ENCODE assay signal across 8 mouse cellular contexts in genomic region chr6:34876835-34877156, GRCm38 (mm10). TPM values are rescaled to one million over a fixed set of nuclear protein-coding genes. Genes with fewer than 3 reads are reported as not detected.
DNase-seq lines count a peak whose midpoint lies in the region; ATAC-seq and TF ChIP-seq lines count a peak whose summit lies in the region.

No protein-coding gene starts in this region.

- no peak for TF ChIP-seq CTCF in embryonic fibroblast, embryonic 13.5 days (IDR thresholded peaks at IDR 0.05; ENCODE audit: borderline replicate concordance, insufficient read depth, low read length)

- no peaks in the 10 kb centered on the region for H3K27me3 ChIP-seq in lung, embryonic 16.5 days (ENCODE audit: control insufficient read depth, insufficient read depth, low read depth, low read length)
- H3K27me3 ChIP-seq in limb, embryonic 13.5 days, result no peaks in the 10 kb centered on the region
- no peaks in the 10 kb centered on the region for H3K27me3 ChIP-seq in neural tube, embryonic 15.5 days (replicated peaks)

- peak overlapping the region; percentile 82 for H3K4me3 ChIP-seq in lung, embryonic 16.5 days (ENCODE audit: low read length)
- H3K4me3 ChIP-seq in embryonic fibroblast, embryonic 13.5 days (ENCODE audit: insufficient read depth, low read length), result peak overlapping the region; percentile 73
- H3K4me3 ChIP-seq in limb, embryonic 13.5 days, result peak overlapping the region; percentile 78
- peak overlapping the region; percentile 72 for H3K4me3 ChIP-seq in neural tube, embryonic 15.5 days (replicated peaks)

- peak overlapping the region; percentile 95 for H3K27ac ChIP-seq in lung, embryonic 16.5 days (ENCODE audit: low read length)
- no peak overlapping the region for H3K27ac ChIP-seq in embryonic fibroblast, embryonic 13.5 days (ENCODE audit: insufficient read depth, low read length)
- no peak overlapping the region for H3K27ac ChIP-seq in limb, embryonic 13.5 days
- H3K27ac ChIP-seq in neural tube, embryonic 15.5 days (replicated peaks), result peak overlapping the region; percentile 93

- 13% methylated on average over 2 of the region's 2 CpGs for WGBS in lung, embryonic 16.5 days
- 21% methylated on average over 2 of the region's 2 CpGs for WGBS in limb, embryonic 13.5 days
- whole genome bisulfite sequencing in neural tube, embryonic 15.5 days, result 40% methylated on average over 2 of the region's 2 CpGs

- H3K36me3 ChIP-seq in lung, embryonic 16.5 days (ENCODE audit: control insufficient read depth, insufficient read depth, low read length), result peaks cover 11% of the 10 kb centered on the region; the same call in 1 of the 2 replicates
- H3K36me3 ChIP-seq in limb, embryonic 13.5 days, result peaks cover 59% of the 10 kb centered on the region
- H3K36me3 ChIP-seq in neural tube, embryonic 15.5 days, result 0 out of 2 replicates have a peak, but pooled peaks cover 8% of the 10 kb centered on the region

- no peaks in the 10 kb centered on the region for H3K9me3 ChIP-seq in lung, embryonic 16.5 days (ENCODE audit: control insufficient read depth, low read length)
- no peaks in the 10 kb centered on the region for H3K9me3 ChIP-seq in limb, embryonic 13.5 days
- no peaks in the 10 kb centered on the region for H3K9me3 ChIP-seq in neural tube, embryonic 15.5 days (replicated peaks)

- H3K4me1 ChIP-seq in lung, embryonic 16.5 days (replicated peaks; ENCODE audit: control insufficient read depth, insufficient read depth, low read length), result peaks cover 31% of the 10 kb centered on the region
- peaks cover 2% of the 10 kb centered on the region; the same call in 1 of the 2 replicates for H3K4me1 ChIP-seq in embryonic fibroblast, embryonic 13.5 days (ENCODE audit: control insufficient read depth, insufficient read depth, low read length)
- H3K4me1 ChIP-seq in limb, embryonic 13.5 days, result peaks cover 27% of the 10 kb centered on the region
- H3K4me1 ChIP-seq in neural tube, embryonic 15.5 days, result peaks cover 22% of the 10 kb centered on the region

- H3K9ac ChIP-seq in lung, embryonic 16.5 days (ENCODE audit: low read length), result peak overlapping the region; percentile 90
- H3K9ac ChIP-seq in limb, embryonic 13.5 days, result peak overlapping the region; percentile 86
- peak overlapping the region; percentile 81; the same call in 1 of the 2 replicates for H3K9ac ChIP-seq in neural tube, embryonic 15.5 days (replicated peaks)

- H3K4me2 ChIP-seq in lung, embryonic 16.5 days (ENCODE audit: low read depth, low read length), result peak overlapping the region; percentile 83
- peak overlapping the region; percentile 78 for H3K4me2 ChIP-seq in limb, embryonic 13.5 days (replicated peaks)
- peak overlapping the region; percentile 68 for H3K4me2 ChIP-seq in neural tube, embryonic 15.5 days

- peak; percentile 51; the same call in 1 of the 2 replicates for TF ChIP-seq POLR2A in embryonic fibroblast, embryonic 13.5 days (IDR thresholded peaks at IDR 0.05; ENCODE audit: low read depth, low read length)

- no peak for DNase-seq in lung, postnatal 14 days
- no peak for DNase-seq in layer of hippocampus, postnatal 36 days
- no peak for DNase-seq in urinary bladder, postnatal 36 days (ENCODE audit: low spot score in 2 of 2)

- 0 out of 2 replicates have a peak, but pooled peaks have one; percentile 13 for ATAC-seq in lung, embryonic 16.5 days (ENCODE audit: low read depth)
- no peak for ATAC-seq in limb, embryonic 13.5 days (ENCODE audit: low FRiP score, low read depth)
- ATAC-seq in neural tube, embryonic 15.5 days (ENCODE audit: low FRiP score), result no peak
- ATAC-seq in CD4-positive, CD25-positive, alpha-beta regulatory T cell, adult 4 months, result no peak

RNA-seq across cellular contexts. Expression of gene Cyren, which starts 1.1 kb away (rescaled TPM):
- polyA plus RNA-seq in lung, embryonic 16.5 days (2015; fragmentation: Nextera tagmentation; extraction: Ambion mirVana), result 21.6 and 22.8 TPM in 2 replicates
- polyA plus RNA-seq in embryonic fibroblast, embryonic 13.5 days (2011; ENCODE audit: insufficient read length, low read depth, missing spikeins), result 6.0 and 10.0 TPM in 2 replicates
- polyA plus RNA-seq in limb, embryonic 13.5 days (2015; fragmentation: Nextera tagmentation; extraction: Ambion mirVana), result 18.0 and 18.8 TPM in 2 replicates
- 8.8 and 10.6 TPM in 2 replicates for polyA plus RNA-seq in neural tube, embryonic 15.5 days (2015; fragmentation: Nextera tagmentation; extraction: Ambion mirVana)
- total RNA-seq in layer of hippocampus, postnatal 36 days (2021), result 1 to 10 TPM; 5.9 to 7.5 TPM
- 1 to 10 TPM; 5.0 to 5.9 TPM for polyA plus RNA-seq in CD4-positive, CD25-positive, alpha-beta regulatory T cell, adult 4 months (2017; shearing (Covaris generic))

RNA-seq across cellular contexts. Expression of gene Tmem140, which starts 13.8 kb away (rescaled TPM):
- 4.7 and 7.0 TPM in 2 replicates for polyA plus RNA-seq in lung, embryonic 16.5 days (2015; fragmentation: Nextera tagmentation; extraction: Ambion mirVana)
- 3.8 and 7.3 TPM in 2 replicates for polyA plus RNA-seq in embryonic fibroblast, embryonic 13.5 days (2011; ENCODE audit: insufficient read length, low read depth, missing spikeins)
- 2.5 and 2.7 TPM in 2 replicates for polyA plus RNA-seq in limb, embryonic 13.5 days (2015; fragmentation: Nextera tagmentation; extraction: Ambion mirVana)
- 1.1 and 2.6 TPM in 2 replicates for polyA plus RNA-seq in neural tube, embryonic 15.5 days (2015; fragmentation: Nextera tagmentation; extraction: Ambion mirVana)
- total RNA-seq in layer of hippocampus, postnatal 36 days (2021), result 1 to 10 TPM; 1.8 to 2.4 TPM
- 10 to 100 TPM; 21.8 to 22.6 TPM for polyA plus RNA-seq in CD4-positive, CD25-positive, alpha-beta regulatory T cell, adult 4 months (2017; shearing (Covaris generic))

RNA-seq across cellular contexts. Expression of gene Wdr91, which starts 33.9 kb away (rescaled TPM):
- polyA plus RNA-seq in lung, embryonic 16.5 days (2015; fragmentation: Nextera tagmentation; extraction: Ambion mirVana), result 19.0 and 22.5 TPM in 2 replicates
- 8.8 and 12.1 TPM in 2 replicates for polyA plus RNA-seq in embryonic fibroblast, embryonic 13.5 days (2011; ENCODE audit: insufficient read length, low read depth, missing spikeins)
- polyA plus RNA-seq in limb, embryonic 13.5 days (2015; fragmentation: Nextera tagmentation; extraction: Ambion mirVana), result 11.3 and 11.5 TPM in 2 replicates
- polyA plus RNA-seq in neural tube, embryonic 15.5 days (2015; fragmentation: Nextera tagmentation; extraction: Ambion mirVana), result 13.4 and 15.1 TPM in 2 replicates
- 10 to 100 TPM; 35.1 to 36.5 TPM for total RNA-seq in layer of hippocampus, postnatal 36 days (2021)
- 10 to 100 TPM; 20.0 to 30.1 TPM for polyA plus RNA-seq in CD4-positive, CD25-positive, alpha-beta regulatory T cell, adult 4 months (2017; shearing (Covaris generic))

RNA-seq across cellular contexts. Expression of gene Stra8, which starts 43.2 kb away (rescaled TPM):
- polyA plus RNA-seq in lung, embryonic 16.5 days (2015; fragmentation: Nextera tagmentation; extraction: Ambion mirVana), result 0.24 TPM in 1 of 2 replicates, not detected in the other
- polyA plus RNA-seq in embryonic fibroblast, embryonic 13.5 days (2011; ENCODE audit: insufficient read length, low read depth, missing spikeins), result not detected in 2 replicates
- polyA plus RNA-seq in limb, embryonic 13.5 days (2015; fragmentation: Nextera tagmentation; extraction: Ambion mirVana), result not detected in 2 replicates
- not detected in 2 replicates for polyA plus RNA-seq in neural tube, embryonic 15.5 days (2015; fragmentation: Nextera tagmentation; extraction: Ambion mirVana)
- not detected for total RNA-seq in layer of hippocampus, postnatal 36 days (2021)
- under 1 TPM in 1 of 2 experiments, not detected in 1; 0.27 TPM for polyA plus RNA-seq in CD4-positive, CD25-positive, alpha-beta regulatory T cell, adult 4 months (2017; shearing (Covaris generic))

Comparison
In these comparisons a context has a peak if more than half of its experiments do, and no peak if none do; other contexts are left out.
1. H3K27ac ChIP-seq: peak in lung, embryonic 16.5 days (single experiment) and neural tube, embryonic 15.5 days (single experiment); none in embryonic fibroblast, embryonic 13.5 days (single experiment) and limb, embryonic 13.5 days (single experiment).
2. Peak in every context shown above with its lines, with median percentiles within 50 percentile points of each other: H3K4me2 ChIP-seq, H3K4me3 ChIP-seq and H3K9ac ChIP-seq.